Mouse (Mus musculus): ENCODE results near the gene Ldb3.

- TF ChIP-seq CTCF (conservative IDR thresholded peaks at IDR 0.05; ENCODE audit: low read length) = no peak
- TF ChIP-seq NANOG (IDR thresholded peaks at IDR 0.05; ENCODE audit: borderline replicate concordance, low read length) = no peak
- no peak for TF ChIP-seq POU5F1 (IDR thresholded peaks at IDR 0.05; ENCODE audit: borderline replicate concordance, low read length)
Observed at GRCm38 (mm10) chr14:34499664-34500063, 88.8 kb downstream of the Ldb3 start.
